ENCODE assay signal across 8 mouse cellular contexts in the genomic region with DNA sequence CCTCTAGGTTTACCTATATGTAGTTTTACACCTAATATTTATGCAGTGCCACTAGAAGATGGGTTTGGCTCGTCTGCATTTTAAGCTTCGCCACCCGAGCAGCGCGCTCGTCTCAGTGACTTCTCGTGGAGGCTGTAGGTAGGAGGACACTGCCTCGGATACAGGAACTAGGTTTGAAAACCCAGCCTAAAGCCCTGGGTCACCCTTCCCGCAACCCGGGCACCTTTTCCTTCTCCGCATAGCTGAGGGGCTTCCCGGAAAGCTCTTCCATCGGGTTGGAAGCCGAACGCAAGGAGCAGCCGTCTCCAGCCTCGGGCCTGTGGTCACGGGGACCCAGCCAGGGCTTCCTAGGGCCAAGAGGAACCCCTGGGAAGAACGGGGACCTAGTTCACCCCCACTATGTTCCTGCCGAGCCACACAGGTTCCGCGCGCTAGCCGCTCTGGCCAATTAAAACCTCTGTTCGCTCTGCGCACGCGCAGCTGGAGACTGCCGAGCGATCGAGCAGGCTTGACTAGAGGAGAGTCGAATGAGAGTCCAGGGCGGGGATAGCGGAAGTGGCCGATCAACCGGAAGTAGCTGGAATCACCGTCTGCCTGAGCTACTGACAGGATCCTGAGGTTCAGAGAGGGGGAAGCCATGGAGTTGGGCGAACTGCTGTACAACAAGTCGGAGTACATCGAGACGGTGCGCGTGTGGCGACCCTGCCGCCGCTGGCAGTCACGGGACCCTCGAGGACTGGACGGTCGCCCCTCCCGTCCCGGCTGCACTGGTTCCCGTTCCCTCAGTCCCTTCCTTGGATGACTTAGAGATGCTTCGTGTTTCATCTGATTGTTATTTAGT. TPM values are rescaled to one million over a fixed set of nuclear protein-coding genes. Genes with fewer than 3 reads are reported as not detected.
DNase-seq lines count a peak whose midpoint lies in the region; ATAC-seq lines count a peak whose summit lies in the region.

Gene Palb2 (minus strand): TSS at position 489 of the 841 bp plus-strand sequence.
Gene Dctn5 (plus strand): TSS at position 545 of the 841 bp plus-strand sequence.

- no peaks in the 10 kb centered on the region for H3K27me3 ChIP-seq in heart, embryonic 10.5 days (ENCODE audit: insufficient read depth, poor library complexity, severe bottlenecking)
- H3K27me3 ChIP-seq in kidney, embryonic 15.5 days, result no peaks in the 10 kb centered on the region

- H3K9ac ChIP-seq in kidney, embryonic 15.5 days, result peak within 1 kb of the TSS; percentile 80

- H3K9me3 ChIP-seq in heart, embryonic 10.5 days, result no peaks in the 10 kb centered on the region
- H3K9me3 ChIP-seq in kidney, embryonic 15.5 days (replicated peaks), result no peaks in the 10 kb centered on the region

- peaks cover 38% of the 10 kb centered on the region for H3K36me3 ChIP-seq in heart, embryonic 10.5 days
- H3K36me3 ChIP-seq in kidney, embryonic 15.5 days, result peaks cover 52% of the 10 kb centered on the region

- H3K27ac ChIP-seq in heart, embryonic 10.5 days, result peak within 1 kb of the TSS; percentile 88
- H3K27ac ChIP-seq in kidney, embryonic 15.5 days, result peak within 1 kb of the TSS; percentile 73

- DNase-seq in B cell, adult 2 months, result peak; percentile 96 to 97
- peak; percentile 98 for DNase-seq in brain, adult 2 months (ENCODE audit: low read depth, low spot score)
- DNase-seq in heart, embryonic 10.5 days (ENCODE audit: low spot score), result peak; percentile 98
- DNase-seq in liver, result peak; percentile 99
- peak; percentile 98 to 99 for DNase-seq in spleen, postnatal 4 days (ENCODE audit: low spot score in 2 of 2)

- peak within 1 kb of the TSS; percentile 85 for H3K4me3 ChIP-seq in heart, embryonic 10.5 days
- peak within 1 kb of the TSS; percentile 88 for H3K4me3 ChIP-seq in kidney, embryonic 15.5 days (replicated peaks)

- under 1% methylated on average over 54 of the region's 54 CpGs for WGBS in heart, embryonic 10.5 days
- WGBS in kidney, embryonic 15.5 days, result under 1% methylated on average over 54 of the region's 54 CpGs

- H3K4me1 ChIP-seq in heart, embryonic 10.5 days, result peaks cover 12% of the 10 kb centered on the region
- H3K4me1 ChIP-seq in kidney, embryonic 15.5 days, result peaks cover 18% of the 10 kb centered on the region

- peak within 1 kb of the TSS; percentile 74 for H3K4me2 ChIP-seq in kidney, embryonic 15.5 days

- ATAC-seq in erythroblast, adult 5-6 weeks (replicated peaks; ENCODE audit: low FRiP score, poor library complexity, severe bottlenecking), result peak; percentile 97
- ATAC-seq in kidney, embryonic 15.5 days (replicated peaks; ENCODE audit: low FRiP score), result peak; percentile 99
- ATAC-seq in monocyte, adult 5-6 weeks (replicated peaks; ENCODE audit: insufficient number of reproducible peaks, low FRiP score, low TSS enrichment, poor library complexity, severe bottlenecking), result peak; percentile 99

RNA-seq across cellular contexts. Expression of gene Palb2, which starts in this region (rescaled TPM):
- 5.4 and 10.0 TPM in 2 replicates for total RNA-seq in erythroblast, adult 5-6 weeks (2015; ENCODE audit: low replicate concordance)
- total RNA-seq in erythroblast, adult 5-6 weeks (2017; ENCODE audit: low replicate concordance), result 7.9 and 13.0 TPM in 2 replicates
- 13.4 and 17.9 TPM in 2 replicates for polyA plus RNA-seq in heart, embryonic 10.5 days (2016; fragmentation: Nextera tagmentation; extraction: Ambion mirVana)
- polyA plus RNA-seq in kidney, embryonic 15.5 days (2015; fragmentation: Nextera tagmentation; extraction: Ambion mirVana), result 18.5 and 20.5 TPM in 2 replicates
- total RNA-seq in monocyte, adult 5-6 weeks (2017), result 1.8 to 10.1 TPM (median 5.8 TPM) in 3 replicates

RNA-seq across cellular contexts. Expression of gene Dctn5, which starts in this region (rescaled TPM):
- total RNA-seq in erythroblast, adult 5-6 weeks (2015; ENCODE audit: low replicate concordance), result 20.3 and 33.0 TPM in 2 replicates
- 18.3 and 29.3 TPM in 2 replicates for total RNA-seq in erythroblast, adult 5-6 weeks (2017; ENCODE audit: low replicate concordance)
- 83.4 and 102 TPM in 2 replicates for polyA plus RNA-seq in heart, embryonic 10.5 days (2016; fragmentation: Nextera tagmentation; extraction: Ambion mirVana)
- polyA plus RNA-seq in kidney, embryonic 15.5 days (2015; fragmentation: Nextera tagmentation; extraction: Ambion mirVana), result 112 and 118 TPM in 2 replicates
- total RNA-seq in monocyte, adult 5-6 weeks (2017), result 61.3 to 87.9 TPM (median 69.1 TPM) in 3 replicates

Comparison
In these comparisons a context has a peak if more than half of its experiments do, and no peak if none do; other contexts are left out.
1. Peak in every context shown above with its lines: DNase-seq, ATAC-seq, H3K4me3 ChIP-seq and H3K27ac ChIP-seq.